Mouse (Mus musculus) ovary, postnatal 36 days (tissue): ENCODE results near the gene Akna.
A peak's percentile ranks its signal among the peaks of the same experiment; 100 is the strongest.

Experiments
- DNase-seq: peaks from one replicate; pipeline ENCODE4 v3.0.0; 2022; ENCODE audit warnings: low spot score, mixed read lengths

The Akna gene

GRCm38 (mm10) chr4:63319566-63319965, 83.6 kb downstream of the Akna start:
- peak; percentile 61 for DNase-seq
